Mouse (Mus musculus): ENCODE measurements around the gene Aqp6. TPM values are rescaled to one million over a fixed set of nuclear protein-coding genes. Genes with fewer than 3 reads are reported as not detected.

Aqp6 gene
- total and polyA plus RNA-seq, 2 experiments from 2014 or later = 0.26 to 0.50 TPM

- peaks cover 1% of the 10 kb centered on the region; the same call in 1 of the 2 replicates for H3K4me1 ChIP-seq (ENCODE audit: insufficient read depth, low read length)
- H3K4me3 ChIP-seq (ENCODE audit: low read length) = no peak within 1 kb of the TSS
- no peak within 1 kb of the TSS for H3K9ac ChIP-seq (replicated peaks; ENCODE audit: low read length)
- H3K27ac ChIP-seq = no peak within 1 kb of the TSS
- peak; percentile 35 for DNase-seq (ENCODE audit: low spot score)
- TF ChIP-seq CTCF (IDR thresholded peaks at IDR 0.05; ENCODE audit: low read depth) = no peak
- ATAC-seq = peak; percentile 40; the same call in 1 of the 2 replicates
- H3K4me2 ChIP-seq (ENCODE audit: low read depth, low read length) = no peak within 1 kb of the TSS
- H3K36me3 ChIP-seq (ENCODE audit: insufficient read depth, low read length) = no peaks in the 10 kb centered on the region
- H3K9me3 ChIP-seq (ENCODE audit: low read length) = no peaks in the 10 kb centered on the region
- 50% methylated on average over 26 of the region's 26 CpGs for WGBS
- H3K27me3 ChIP-seq (ENCODE audit: insufficient read depth, low read length) = peaks cover 3% of the 10 kb centered on the region; the same call in 1 of the 2 replicates
Measured at GRCm38 (mm10) chr15:99578802-99579485, 22.3 kb upstream of the Aqp6 start, which contains the start of gene Aqp2. Gene Aqp2 (plus strand): TSS chr15:99579055.

DNA sequence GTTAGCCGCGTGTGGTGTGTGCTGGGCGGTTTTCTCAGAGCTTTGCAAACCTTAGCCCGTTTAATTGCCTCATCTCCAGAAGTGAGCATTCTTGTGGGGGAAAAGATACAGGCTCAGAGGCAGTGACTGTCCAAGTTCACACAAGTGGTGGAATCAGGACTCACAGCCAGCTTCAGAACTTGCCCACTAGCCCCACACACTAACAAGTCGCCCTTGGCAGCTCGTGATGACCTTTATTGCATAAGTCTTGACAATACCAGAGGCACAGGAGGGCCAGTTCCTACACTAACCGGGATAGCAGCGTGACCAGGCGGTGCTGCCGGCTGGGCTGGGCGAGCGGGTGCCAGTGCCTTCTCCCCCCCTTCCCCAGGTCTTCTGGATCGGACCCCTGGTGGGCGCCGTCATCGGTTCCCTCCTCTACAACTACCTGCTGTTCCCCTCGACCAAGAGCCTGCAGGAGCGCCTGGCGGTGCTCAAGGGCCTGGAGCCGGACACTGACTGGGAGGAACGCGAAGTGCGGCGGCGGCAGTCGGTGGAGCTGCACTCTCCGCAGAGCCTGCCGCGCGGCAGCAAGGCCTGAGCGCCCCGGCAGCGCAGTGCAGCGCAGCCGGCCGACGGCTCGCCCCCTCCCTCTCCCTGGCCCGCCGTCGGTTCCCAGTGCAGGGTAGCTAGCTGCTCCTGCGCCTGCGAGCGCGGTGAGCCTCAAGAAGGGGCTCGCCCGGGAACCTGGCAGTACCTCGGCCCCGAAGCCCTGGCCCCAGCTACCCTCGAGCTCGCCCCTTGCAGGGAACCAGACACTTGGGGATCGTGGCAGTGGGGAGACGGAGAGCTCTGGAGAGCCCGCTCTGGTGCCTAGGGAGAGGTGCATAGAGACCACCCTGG, 17.5 kb upstream of the Aqp6 start:
- peak; percentile 54; the same call in 1 of the 2 replicates for ATAC-seq
- Histone ChIP-seq H3K36me3 (ENCODE audit: insufficient read depth, low read length) (no peaks in the 10 kb centered on the region), H3K27me3 (ENCODE audit: insufficient read depth, low read length) (peaks cover 38% of the 10 kb centered on the region), H3K27ac (no peak overlapping the region), H3K4me2 (ENCODE audit: low read depth, low read length) (peak overlapping the region; percentile 50), H3K4me1 (ENCODE audit: insufficient read depth, low read length) (peaks cover 13% of the 10 kb centered on the region), H3K9ac (replicated peaks; ENCODE audit: low read length) (no peak overlapping the region; the same call in 1 of the 2 replicates), H3K9me3 (ENCODE audit: low read length) (no peaks in the 10 kb centered on the region), H3K4me3 (ENCODE audit: low read length) (peak overlapping the region; percentile 23)
- TF ChIP-seq CTCF (IDR thresholded peaks at IDR 0.05; ENCODE audit: low read depth) = peak; percentile 17
- 4% methylated on average over 53 of the region's 54 CpGs for WGBS
- DNase-seq (ENCODE audit: low spot score) = peak; percentile 54

DNA sequence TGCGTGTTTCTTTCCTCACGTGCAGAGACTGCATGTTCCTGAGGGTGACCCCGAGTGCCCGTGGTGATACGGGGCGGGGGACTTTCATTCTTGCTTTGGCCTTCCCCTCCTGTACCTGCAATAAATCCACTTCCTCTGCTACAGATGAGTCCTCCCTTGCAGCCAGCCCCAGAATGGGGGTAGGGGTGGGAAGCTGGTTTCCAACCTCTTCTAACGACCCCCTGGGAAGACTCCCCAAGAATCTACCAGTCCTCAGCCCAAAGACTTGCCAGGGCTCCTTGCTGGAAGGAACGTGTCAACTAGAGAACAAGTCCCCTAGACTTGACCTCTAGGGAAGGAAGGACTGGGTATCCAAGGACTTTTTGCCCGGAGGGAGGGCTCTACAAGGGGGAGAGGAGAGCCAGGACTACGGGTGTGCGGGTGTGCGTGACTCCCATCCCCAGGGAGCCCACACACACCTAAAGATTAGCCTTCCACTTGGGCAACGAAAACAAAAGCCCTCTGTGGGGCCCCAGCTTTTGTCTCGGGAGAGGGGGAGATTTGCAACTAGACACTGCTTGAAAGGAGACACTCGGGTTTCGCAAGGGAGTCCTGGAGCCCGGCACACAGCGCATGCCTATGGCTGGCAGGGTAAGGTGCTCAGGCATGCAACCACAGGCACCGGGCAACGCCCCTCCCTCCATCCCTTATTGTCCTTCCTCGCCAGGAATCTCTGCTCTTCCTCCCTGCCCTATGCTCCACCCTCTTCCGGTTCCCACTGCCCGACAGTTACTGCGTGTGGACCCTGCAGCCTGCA, 16.6 kb upstream of the Aqp6 start:
- H3K9ac ChIP-seq (replicated peaks; ENCODE audit: low read length) = no peak overlapping the region

GRCm38 (mm10) chr15:99585741-99586140, 15.5 kb upstream of the Aqp6 start:
- no peak for TF ChIP-seq CTCF (IDR thresholded peaks at IDR 0.05; ENCODE audit: low read depth)
- DNase-seq (ENCODE audit: low spot score) (no peak), ATAC-seq (no peak)
- Histone ChIP-seq H3K36me3 (ENCODE audit: insufficient read depth, low read length) (no peaks in the 10 kb centered on the region), H3K4me3 (ENCODE audit: low read length) (no peak overlapping the region), H3K4me1 (ENCODE audit: insufficient read depth, low read length) (peaks cover 13% of the 10 kb centered on the region), H3K9ac (replicated peaks; ENCODE audit: low read length) (no peak overlapping the region), H3K27ac (no peak overlapping the region), H3K9me3 (ENCODE audit: low read length) (no peaks in the 10 kb centered on the region), H3K4me2 (ENCODE audit: low read depth, low read length) (no peak overlapping the region), H3K27me3 (ENCODE audit: insufficient read depth, low read length) (peaks cover 58% of the 10 kb centered on the region)
- 77% methylated on average over 6 of the region's 6 CpGs for WGBS

More for the DNA sequence above, 16.6 kb upstream of the Aqp6 start:
- Histone ChIP-seq H3K36me3 (ENCODE audit: insufficient read depth, low read length) (no peaks in the 10 kb centered on the region), H3K4me2 (ENCODE audit: low read depth, low read length) (peak overlapping the region; percentile 50), H3K4me1 (ENCODE audit: insufficient read depth, low read length) (peaks cover 13% of the 10 kb centered on the region), H3K9me3 (ENCODE audit: low read length) (no peaks in the 10 kb centered on the region), H3K27ac (no peak overlapping the region), H3K27me3 (ENCODE audit: insufficient read depth, low read length) (peaks cover 47% of the 10 kb centered on the region), H3K4me3 (ENCODE audit: low read length) (peak overlapping the region; percentile 23)
- no peak for TF ChIP-seq CTCF (IDR thresholded peaks at IDR 0.05; ENCODE audit: low read depth)
- WGBS = 5% methylated on average over 24 of the region's 24 CpGs
- DNase-seq (ENCODE audit: low spot score) (no peak), ATAC-seq (no peak)

GRCm38 (mm10) chr15:99586525-99586924, 14.7 kb upstream of the Aqp6 start:
- H3K9me3 ChIP-seq (ENCODE audit: low read length) = no peaks in the 10 kb centered on the region
- peaks cover 13% of the 10 kb centered on the region for H3K4me1 ChIP-seq (ENCODE audit: insufficient read depth, low read length)
- no peaks in the 10 kb centered on the region for H3K36me3 ChIP-seq (ENCODE audit: insufficient read depth, low read length)
- WGBS = 91% methylated on average over 3 of the region's 3 CpGs
- H3K4me2 ChIP-seq (ENCODE audit: low read depth, low read length) = no peak overlapping the region
- no peak overlapping the region for H3K27ac ChIP-seq
- DNase-seq (ENCODE audit: low spot score) = no peak
- peaks cover 66% of the 10 kb centered on the region for H3K27me3 ChIP-seq (ENCODE audit: insufficient read depth, low read length)
- no peak overlapping the region for H3K9ac ChIP-seq (replicated peaks; ENCODE audit: low read length)
- no peak overlapping the region for H3K4me3 ChIP-seq (ENCODE audit: low read length)
- TF ChIP-seq CTCF (IDR thresholded peaks at IDR 0.05; ENCODE audit: low read depth) = no peak
- no peak for ATAC-seq

DNA sequence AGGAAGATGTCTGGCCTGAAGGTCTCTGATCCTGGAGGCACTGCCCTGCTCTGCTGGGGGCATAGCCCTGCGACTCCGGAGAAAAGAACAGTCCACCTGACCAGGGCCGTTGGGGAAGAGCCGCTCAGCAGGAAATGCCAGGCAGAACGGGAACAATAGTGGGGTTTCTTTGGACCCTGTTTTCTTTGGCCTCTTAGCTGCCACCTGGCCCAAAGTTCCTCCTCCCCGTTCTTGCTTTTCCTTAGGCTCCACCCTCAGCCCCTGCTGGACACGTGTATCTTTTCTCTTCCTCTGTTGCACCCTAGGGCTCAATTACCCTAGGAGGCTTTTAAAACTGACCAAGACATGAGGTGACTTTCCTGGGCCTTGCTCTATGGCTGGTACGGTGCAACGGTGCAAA, 12.0 kb upstream of the Aqp6 start:
- WGBS = 16% methylated on average over 9 of the region's 9 CpGs
- ATAC-seq = no peak

More for the DNA sequence above, 12.0 kb upstream of the Aqp6 start:
- Histone ChIP-seq H3K4me2 (ENCODE audit: low read depth, low read length) (no peak overlapping the region), H3K27ac (no peak overlapping the region), H3K27me3 (ENCODE audit: insufficient read depth, low read length) (peaks cover 80% of the 10 kb centered on the region), H3K9me3 (ENCODE audit: low read length) (no peaks in the 10 kb centered on the region), H3K4me1 (ENCODE audit: insufficient read depth, low read length) (peaks cover 9% of the 10 kb centered on the region), H3K4me3 (ENCODE audit: low read length) (no peak overlapping the region), H3K36me3 (ENCODE audit: insufficient read depth, low read length) (no peaks in the 10 kb centered on the region), H3K9ac (replicated peaks; ENCODE audit: low read length) (no peak overlapping the region)
- no peak for TF ChIP-seq CTCF (IDR thresholded peaks at IDR 0.05; ENCODE audit: low read depth)
- DNase-seq (ENCODE audit: low spot score) = no peak
